In genomic region chr2:102933142-102933541, GRCm38 (mm10) we compare ENCODE assay signal across 13 mouse cellular contexts.
"Had no signal": no experiment of that assay in that cellular context is flagged by ENCODE, and none has a peak within 500 bp of the region (broad histone marks: within the 10 kb centered on the region; RNA-seq: fewer than 3 reads in every experiment).

No protein-coding gene starts in this region.

- DNase-seq: kidney, adult 2 months; kidney, postnatal 25 days; liver, embryonic 13.5 days; lung, adult 2 months; lung, postnatal 14 days; lung, postnatal 4 days; thymus, adult 18-20 months; thymus, postnatal 14 days had no signal

- ATAC-seq: intestine, postnatal 0 days; midbrain, embryonic 13.5 days had no signal

- H3K27ac ChIP-seq: kidney, postnatal 0 days; layer of hippocampus, adult 2 months; liver, embryonic 13.5 days; midbrain, embryonic 10.5 days; midbrain, embryonic 13.5 days had no signal

- H3K9me3 ChIP-seq: liver, embryonic 13.5 days; midbrain, embryonic 10.5 days; midbrain, embryonic 13.5 days had no signal

- H3K27me3 ChIP-seq: liver, embryonic 13.5 days; midbrain, embryonic 13.5 days had no signal

- H3K4me3 ChIP-seq: layer of hippocampus, adult 2 months; liver, embryonic 13.5 days; midbrain, embryonic 10.5 days; midbrain, embryonic 13.5 days had no signal

- H3K4me2 ChIP-seq: liver, embryonic 13.5 days; midbrain, embryonic 13.5 days had no signal

- H3K9ac ChIP-seq: liver, embryonic 13.5 days; midbrain, embryonic 13.5 days had no signal

- H3K36me3 ChIP-seq: liver, embryonic 13.5 days; midbrain, embryonic 10.5 days; midbrain, embryonic 13.5 days had no signal
